Mouse (Mus musculus): ENCODE measurements around the gene Clcf1. TPM values are rescaled to one million over a fixed set of nuclear protein-coding genes. Genes with fewer than 3 reads are reported as not detected.

Gene Clcf1
- total RNA-seq, 2 experiments from 2014 or later, result 0.58 to 1.2 TPM

Small RNAs within 50 kb of the gene (microRNA-seq; reads per million reads assigned to microRNA genes)
- gene Gm26115, result 0 reads per million in 2 experiments
- 0 to 0.32 reads per million in 2 experiments for gene Mir6985

Other genes with a start within 250 kb of the Clcf1 start
- under 1 TPM; 0.38 to 0.80 TPM for gene Aldh3b2, start 241.9 kb upstream of the Clcf1 start, total RNA-seq (2021)
- gene Acy3, start 227.7 kb upstream of the Clcf1 start, total RNA-seq (2021), result 1 to 10 TPM; 3.6 to 4.2 TPM
- not detected for gene Tbx10, start 221.5 kb upstream of the Clcf1 start, total RNA-seq (2021)
- 10 to 100 TPM; 19.2 to 19.6 TPM for gene Nudt8, start 213.7 kb upstream of the Clcf1 start, total RNA-seq (2021)
- under 1 TPM; 0.18 to 0.31 TPM for gene Gm49405, start 213.6 kb upstream of the Clcf1 start, total RNA-seq (2021)
- under 1 TPM; 0.57 to 0.84 TPM for gene Doc2g, start 210.9 kb upstream of the Clcf1 start, total RNA-seq (2021)
- 100 to 1,000 TPM; 365 to 434 TPM for gene Ndufv1, start 201.4 kb upstream of the Clcf1 start, total RNA-seq (2021)
- gene Gstp1, start 176.3 kb upstream of the Clcf1 start, total RNA-seq (2021), result 100 to 1,000 TPM; 228 to 235 TPM
- 10 to 100 TPM; 72.8 to 85.9 TPM for gene Gstp2, start 168.2 kb upstream of the Clcf1 start, total RNA-seq (2021)
- gene Gstp3, start 154.7 kb upstream of the Clcf1 start, total RNA-seq (2021), result not detected
- not detected for gene Cabp2, start 132.7 kb upstream of the Clcf1 start, total RNA-seq (2021)
- gene Cdk2ap2, start 117.1 kb upstream of the Clcf1 start, total RNA-seq (2021), result 10 to 100 TPM; 17.3 to 17.5 TPM
- 1 to 10 TPM; 3.7 to 4.2 TPM for gene Pitpnm1, start 114.2 kb upstream of the Clcf1 start, total RNA-seq (2021)
- 10 to 100 TPM; 51.4 to 57.9 TPM for gene Aip, start 88.4 kb upstream of the Clcf1 start, total RNA-seq (2021)
- not detected for gene Gpr152, start 74.5 kb upstream of the Clcf1 start, total RNA-seq (2021)
- gene Cabp4, start 70.2 kb upstream of the Clcf1 start, total RNA-seq (2021), result under 1 TPM in 1 of 2 experiments, not detected in 1; 0.14 TPM
- 10 to 100 TPM; 31.7 to 31.8 TPM for gene Coro1b, start 65.6 kb upstream of the Clcf1 start, total RNA-seq (2021)
- gene Ptprcap, start 60.6 kb upstream of the Clcf1 start, total RNA-seq (2021), result under 1 TPM; 0.29 to 0.78 TPM
- 10 to 100 TPM; 28.5 to 31.3 TPM for gene Rps6kb2, start 50.9 kb upstream of the Clcf1 start, total RNA-seq (2021)
- 10 to 100 TPM; 23.4 to 27.5 TPM for gene Carns1, start 38.8 kb upstream of the Clcf1 start, total RNA-seq (2021)
- gene Tbc1d10c, start 23.0 kb upstream of the Clcf1 start, total RNA-seq (2021), result 1 to 10 TPM; 2.7 TPM
- gene Ppp1ca, start 22.2 kb upstream of the Clcf1 start, total RNA-seq (2021), result 100 to 1,000 TPM; 266 to 269 TPM
- 1 to 10 TPM; 3.1 to 3.4 TPM for gene Rad9a, start 12.6 kb upstream of the Clcf1 start, total RNA-seq (2021)
- not detected for gene AC109138.7, start 119 bp downstream of the Clcf1 start, total RNA-seq (2021)
- gene Pold4, start 17.7 kb downstream of the Clcf1 start, total RNA-seq (2021), result 10 to 100 TPM; 21.4 to 22.7 TPM
- 1 to 10 TPM; 2.6 to 4.4 TPM for gene Ssh3, start 54.9 kb downstream of the Clcf1 start, total RNA-seq (2021)
- under 1 TPM; 0.62 to 0.90 TPM for gene Ankrd13d, start 68.9 kb downstream of the Clcf1 start, total RNA-seq (2021)
- gene Grk2, start 92.0 kb downstream of the Clcf1 start, total RNA-seq (2021), result 10 to 100 TPM; 31.8 to 36.4 TPM
- gene Kdm2a, start 184.0 kb downstream of the Clcf1 start, total RNA-seq (2021), result 10 to 100 TPM; 27.7 to 29.0 TPM
- gene Rhod, start 225.2 kb downstream of the Clcf1 start, total RNA-seq (2021), result 1 to 10 TPM; 1.0 to 2.0 TPM